Mouse (Mus musculus) cerebellum, postnatal 4 days (tissue): ENCODE data around the gene Olfr165.
"Not testable (repeated sequence)": the region's sequence is repeated elsewhere in the genome, so short reads cannot be mapped to it uniquely, and the experiment has no call there.

Experiments used
- DNase-seq, 2 experiments: peaks; one replicate each; pipeline ENCODE4 v3.0.0; 2022; ENCODE audit warnings: low spot score in 2 of 2, mixed read lengths in 1 of 2

Olfr165 gene

DNA sequence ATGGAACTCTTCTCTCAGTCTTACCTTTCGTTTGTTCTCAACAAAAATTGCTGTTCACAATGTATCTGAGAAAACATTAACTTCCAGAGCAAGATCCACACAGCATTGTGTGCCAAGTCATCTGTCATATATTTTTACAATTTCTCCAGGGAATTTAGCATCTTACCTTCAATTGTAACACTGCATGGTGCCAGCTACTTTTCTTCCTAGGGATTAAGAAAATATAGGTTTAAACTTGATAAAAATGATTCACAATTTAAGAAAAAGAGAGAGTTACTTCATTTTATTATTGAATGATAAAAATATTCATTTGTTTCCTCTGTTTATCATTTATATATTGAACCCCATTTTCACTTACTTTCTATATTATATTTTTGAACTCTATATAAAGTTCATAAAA is at the start of gene Olfr165:
Gene Olfr165 (minus strand): TSS at position 101 of the 400 bp plus-strand sequence.
- no peak for DNase-seq

GRCm38 (mm10) chr16:19464365-19464764 is 41.4 kb upstream of the Olfr165 start:
- DNase-seq, result no peak

- DNase-seq, result not testable (repeated sequence)
Observed at GRCm38 (mm10) chr16:19458741-19459140, 35.8 kb upstream of the Olfr165 start.

GRCm38 (mm10) chr16:19387984-19388383 is 35.0 kb downstream of the Olfr165 start:
- DNase-seq, result no peak
